Mouse (Mus musculus) limb, embryonic 11.5 days (tissue): ENCODE results near the gene Gm45261. TPM values are rescaled to one million over a fixed set of nuclear protein-coding genes. Genes with fewer than 3 reads are reported as not detected.

Experiments used
- ATAC-seq: fragments of 200-750 bp; cut with Nextera tagmentation; 2 replicates; pipeline ENCODE4 v1.8.0; 2017; ENCODE audit warnings: low read depth; ENCODE audit not compliant: insufficient number of reproducible peaks, low FRiP score, low TSS enrichment
- DNase-seq: peaks from one replicate; pipeline ENCODE4 v3.0.0-alpha.2; 2015; ENCODE audit warnings: low spot score
- H3K27ac ChIP-seq: fragments of 300-500 bp; sonication (generic); replicated peaks from 2 replicates; pipeline ENCODE4 v1.5.1; 2014; ENCODE audit warnings: low read depth, mild to moderate bottlenecking, low read length
- H3K27me3 ChIP-seq: fragments of 300-500 bp; sonication (generic); 2 replicates; pipeline ENCODE4 v1.6.1; 2014; ENCODE audit warnings: mild to moderate bottlenecking, low read length, mixed read lengths; ENCODE audit not compliant: control insufficient read depth, insufficient read depth
- H3K36me3 ChIP-seq: fragments of 300-500 bp; sonication (generic); 2 replicates; pipeline ENCODE4 v1.6.1; 2014; ENCODE audit warnings: mild to moderate bottlenecking, low read length, moderate library complexity, mixed read lengths; ENCODE audit not compliant: control insufficient read depth, insufficient read depth
- H3K4me1 ChIP-seq: fragments of 300-500 bp; sonication (generic); 2 replicates; pipeline ENCODE4 v1.6.1; 2014; ENCODE audit warnings: low read length, mixed read lengths; ENCODE audit not compliant: control insufficient read depth, insufficient read depth
- H3K4me2 ChIP-seq: fragments of 300-500 bp; sonication (generic); 2 replicates; pipeline ENCODE4 v1.6.1; 2014; ENCODE audit warnings: low read depth, mild to moderate bottlenecking, moderate library complexity; ENCODE audit not compliant: severe bottlenecking
- H3K4me3 ChIP-seq: fragments of 300-500 bp; sonication (generic); 2 replicates; pipeline ENCODE4 v1.5.1; 2014; ENCODE audit warnings: low read depth, low read length
- H3K9ac ChIP-seq: fragments of 300-500 bp; sonication (generic); 2 replicates; pipeline ENCODE4 v1.6.1; 2014; ENCODE audit warnings: mild to moderate bottlenecking, low read length
- H3K9me3 ChIP-seq: fragments of 300-500 bp; sonication (generic); 2 replicates; pipeline ENCODE4 v1.6.1; 2016; ENCODE audit warnings: low read length; ENCODE audit not compliant: control insufficient read depth
- WGBS: fragments of 180-500 bp; shearing (Covaris S2); extraction: QIAGEN DNeasy Blood & Tissue Kit; methylation state at CpG from one replicate; pipeline ENCODE4 v1.1.7; 2014; 5-methylcytosine and 5-hydroxymethylcytosine counted together
- polyA plus RNA-seq: library from polyadenylated mRNA; unstranded; fragments of >200 nt; fragmentation: Nextera tagmentation; extraction: Ambion mirVana; gene quantifications from 2 replicates; pipeline ENCODE4 v1.2.1, GENCODE M21; 2014

The Gm45261 gene
- polyA plus RNA-seq = not detected in 2 replicates

- 86% methylated on average over 6 of the region's 6 CpGs for WGBS
- Histone ChIP-seq H3K27ac (no peak within 1 kb of the TSS), H3K4me1 (no peaks in the 10 kb centered on the region), H3K4me3 (no peak within 1 kb of the TSS), H3K9me3 (no peaks in the 10 kb centered on the region), H3K9ac (no peak within 1 kb of the TSS), H3K4me2 (no peak within 1 kb of the TSS), H3K36me3 (no peaks in the 10 kb centered on the region), H3K27me3 (no peaks in the 10 kb centered on the region)
- ATAC-seq (no peak), DNase-seq (no peak)
These were observed at the start of gene Gm45261 for GRCm38 (mm10) chr1:80461348-80461747. Gm45261 (minus strand) TSS chr1:80461448.

- H3K4me3 ChIP-seq = no peak overlapping the region
- no peak overlapping the region for H3K9ac ChIP-seq
- no peak for ATAC-seq
- H3K4me2 ChIP-seq = no peak overlapping the region
- no peaks in the 10 kb centered on the region for H3K4me1 ChIP-seq
- H3K27ac ChIP-seq = no peak overlapping the region
- WGBS = 83% methylated on average over 2 of the region's 2 CpGs
- no peak for DNase-seq
- no peaks in the 10 kb centered on the region for H3K9me3 ChIP-seq
- H3K36me3 ChIP-seq = no peaks in the 10 kb centered on the region
- H3K27me3 ChIP-seq = no peaks in the 10 kb centered on the region
These were observed 43.5 kb upstream of the Gm45261 start for GRCm38 (mm10) chr1:80504757-80505156.

- DNase-seq = no peak
These were observed 42.8 kb upstream of the Gm45261 start for GRCm38 (mm10) chr1:80504081-80504480.

GRCm38 (mm10) chr1:80502456-80503165, 41.4 kb upstream of the Gm45261 start:
- no peak overlapping the region for H3K4me2 ChIP-seq
- no peaks in the 10 kb centered on the region for H3K9me3 ChIP-seq
- H3K27me3 ChIP-seq = no peaks in the 10 kb centered on the region
- H3K27ac ChIP-seq = no peak overlapping the region
- DNase-seq = no peak
- no peak for ATAC-seq
- no peak overlapping the region for H3K9ac ChIP-seq
- no peaks in the 10 kb centered on the region for H3K36me3 ChIP-seq
- WGBS = 84% methylated on average over 9 of the region's 9 CpGs
- H3K4me1 ChIP-seq = no peaks in the 10 kb centered on the region
- no peak overlapping the region for H3K4me3 ChIP-seq

More at GRCm38 (mm10) chr1:80504081-80504480, 42.8 kb upstream of the Gm45261 start:
- no peaks in the 10 kb centered on the region for H3K36me3 ChIP-seq
- H3K27me3 ChIP-seq = no peaks in the 10 kb centered on the region
- H3K9me3 ChIP-seq = no peaks in the 10 kb centered on the region
- 88% methylated on average over 4 of the region's 4 CpGs for WGBS
- no peaks in the 10 kb centered on the region for H3K4me1 ChIP-seq
- H3K4me2 ChIP-seq = no peak overlapping the region
- no peak for ATAC-seq
- H3K9ac ChIP-seq = no peak overlapping the region
- no peak overlapping the region for H3K27ac ChIP-seq
- H3K4me3 ChIP-seq = no peak overlapping the region

- Histone ChIP-seq H3K4me3 (no peak overlapping the region), H3K27me3 (no peaks in the 10 kb centered on the region), H3K9ac (no peak overlapping the region), H3K4me1 (no peaks in the 10 kb centered on the region), H3K36me3 (no peaks in the 10 kb centered on the region), H3K4me2 (no peak overlapping the region), H3K27ac (no peak overlapping the region), H3K9me3 (no peaks in the 10 kb centered on the region)
- WGBS = 90% methylated on average over 7 of the region's 7 CpGs
- ATAC-seq (no peak), DNase-seq (no peak)
These were observed 38.0 kb upstream of the Gm45261 start for GRCm38 (mm10) chr1:80499264-80499663.

GRCm38 (mm10) chr1:80496360-80496759, 35.1 kb upstream of the Gm45261 start:
- DNase-seq = no peak

GRCm38 (mm10) chr1:80483419-80483818, 22.2 kb upstream of the Gm45261 start:
- H3K36me3 ChIP-seq = no peaks in the 10 kb centered on the region
- no peak for ATAC-seq

More at GRCm38 (mm10) chr1:80496360-80496759, 35.1 kb upstream of the Gm45261 start:
- no peaks in the 10 kb centered on the region for H3K27me3 ChIP-seq
- WGBS = 85% methylated on average over 4 of the region's 4 CpGs
- ATAC-seq = no peak
- no peak overlapping the region for H3K4me3 ChIP-seq
- no peak overlapping the region for H3K4me2 ChIP-seq
- H3K9ac ChIP-seq = no peak overlapping the region
- no peaks in the 10 kb centered on the region for H3K4me1 ChIP-seq
- no peaks in the 10 kb centered on the region for H3K9me3 ChIP-seq
- H3K36me3 ChIP-seq = no peaks in the 10 kb centered on the region
- H3K27ac ChIP-seq = no peak overlapping the region

GRCm38 (mm10) chr1:80474942-80475341, 13.7 kb upstream of the Gm45261 start:
- no peaks in the 10 kb centered on the region for H3K9me3 ChIP-seq
- no peak overlapping the region for H3K4me2 ChIP-seq
- DNase-seq (no peak), ATAC-seq (no peak)
- H3K36me3 ChIP-seq = no peaks in the 10 kb centered on the region
- no peak overlapping the region for H3K4me3 ChIP-seq
- H3K27me3 ChIP-seq = no peaks in the 10 kb centered on the region
- no peaks in the 10 kb centered on the region for H3K4me1 ChIP-seq
- no peak overlapping the region for H3K27ac ChIP-seq
- H3K9ac ChIP-seq = no peak overlapping the region
- WGBS = 65% methylated on average over 1 of the region's 1 CpGs

More at GRCm38 (mm10) chr1:80483419-80483818, 22.2 kb upstream of the Gm45261 start:
- Histone ChIP-seq H3K4me3 (no peak overlapping the region), H3K4me2 (no peak overlapping the region), H3K9me3 (no peaks in the 10 kb centered on the region), H3K27me3 (no peaks in the 10 kb centered on the region), H3K4me1 (no peaks in the 10 kb centered on the region), H3K27ac (no peak overlapping the region), H3K9ac (no peak overlapping the region)
- WGBS = 84% methylated on average over 5 of the region's 5 CpGs
- DNase-seq = no peak

GRCm38 (mm10) chr1:80472395-80472794, 11.1 kb upstream of the Gm45261 start:
- Histone ChIP-seq H3K4me3 (no peak overlapping the region), H3K4me2 (no peak overlapping the region), H3K27me3 (no peaks in the 10 kb centered on the region), H3K27ac (no peak overlapping the region), H3K36me3 (no peaks in the 10 kb centered on the region), H3K4me1 (no peaks in the 10 kb centered on the region), H3K9me3 (no peaks in the 10 kb centered on the region), H3K9ac (no peak overlapping the region)
- ATAC-seq (no peak), DNase-seq (no peak)
- WGBS = 97% methylated on average over 1 of the region's 1 CpGs
